Mouse (Mus musculus): ENCODE data around the gene Wasf2.
"Not testable (repeated sequence)": the region's sequence is repeated elsewhere in the genome, so short reads cannot be mapped to it uniquely, and the experiment has no call there.

The Wasf2 gene

GRCm38 (mm10) chr4:133096671-133097070 is 33.6 kb upstream of the Wasf2 start:
- not testable (repeated sequence) for DNase-seq (ENCODE audit: low read depth, low spot score)

- DNase-seq (ENCODE audit: low read depth, low spot score): peak; percentile 30
Measured at GRCm38 (mm10) chr4:133101751-133102150, 28.6 kb upstream of the Wasf2 start.

- peak; percentile 62 for DNase-seq (ENCODE audit: low read depth, low spot score)
Measured at GRCm38 (mm10) chr4:133103525-133104193, 26.6 kb upstream of the Wasf2 start.

- no peak for DNase-seq (ENCODE audit: low read depth, low spot score)
Measured at GRCm38 (mm10) chr4:133104194-133104569, 26.1 kb upstream of the Wasf2 start.

GRCm38 (mm10) chr4:133106691-133107090 is 23.6 kb upstream of the Wasf2 start:
- no peak for DNase-seq (ENCODE audit: low read depth, low spot score)

- DNase-seq (ENCODE audit: low read depth, low spot score): no peak
Measured at GRCm38 (mm10) chr4:133107788-133108281, 22.5 kb upstream of the Wasf2 start.

- no peak for DNase-seq (ENCODE audit: low read depth, low spot score)
Measured at GRCm38 (mm10) chr4:133108481-133109334, 21.6 kb upstream of the Wasf2 start.

- DNase-seq (ENCODE audit: low read depth, low spot score): no peak
Measured at GRCm38 (mm10) chr4:133109335-133109801, 20.9 kb upstream of the Wasf2 start.

- DNase-seq (ENCODE audit: low read depth, low spot score): no peak
Measured at GRCm38 (mm10) chr4:133112175-133112838, 18.0 kb upstream of the Wasf2 start.

GRCm38 (mm10) chr4:133113351-133113882 is 16.9 kb upstream of the Wasf2 start:
- DNase-seq (ENCODE audit: low read depth, low spot score): no peak

- DNase-seq (ENCODE audit: low read depth, low spot score): no peak
Measured at GRCm38 (mm10) chr4:133114762-133115161, 15.5 kb upstream of the Wasf2 start.

- no peak for DNase-seq (ENCODE audit: low read depth, low spot score)
Measured at GRCm38 (mm10) chr4:133115721-133116429, 14.4 kb upstream of the Wasf2 start.

- no peak for DNase-seq (ENCODE audit: low read depth, low spot score)
Measured at GRCm38 (mm10) chr4:133116756-133117470, 13.4 kb upstream of the Wasf2 start.

- peak; percentile 71 for DNase-seq (ENCODE audit: low read depth, low spot score)
Measured at GRCm38 (mm10) chr4:133117556-133118411, 12.5 kb upstream of the Wasf2 start.

GRCm38 (mm10) chr4:133118775-133119375 is 11.4 kb upstream of the Wasf2 start:
- no peak for DNase-seq (ENCODE audit: low read depth, low spot score)

GRCm38 (mm10) chr4:133119579-133119978 is 10.7 kb upstream of the Wasf2 start:
- no peak for DNase-seq (ENCODE audit: low read depth, low spot score)

- peak; percentile 76 for DNase-seq (ENCODE audit: low read depth, low spot score)
Measured at GRCm38 (mm10) chr4:133120833-133121321, 9.4 kb upstream of the Wasf2 start.

GRCm38 (mm10) chr4:133121416-133121815 is 8.9 kb upstream of the Wasf2 start:
- DNase-seq (ENCODE audit: low read depth, low spot score): peak; percentile 18

All from brain, adult 2 months (tissue).